8 mouse cellular contexts compared by ENCODE assay signal in genomic region chr9:116122969-116123589, GRCm38 (mm10). TPM values are rescaled to one million over a fixed set of nuclear protein-coding genes. Genes with fewer than 3 reads are reported as not detected.
DNase-seq lines count a peak whose midpoint lies in the region; ATAC-seq lines count a peak whose summit lies in the region.

No protein-coding gene starts in this region.

- no peaks in the 10 kb centered on the region for H3K27me3 ChIP-seq in neural tube, embryonic 15.5 days (replicated peaks)
- H3K27me3 ChIP-seq in liver, embryonic 11.5 days (replicated peaks; ENCODE audit: control insufficient read depth, insufficient read depth, low read length), result no peaks in the 10 kb centered on the region
- no peaks in the 10 kb centered on the region for H3K27me3 ChIP-seq in forebrain, embryonic 16.5 days (replicated peaks; ENCODE audit: control insufficient read depth, insufficient read depth, low read length)

- no peak overlapping the region for H3K4me3 ChIP-seq in neural tube, embryonic 15.5 days (replicated peaks)
- no peak overlapping the region for H3K4me3 ChIP-seq in liver, embryonic 11.5 days (ENCODE audit: low read depth, low read length)
- H3K4me3 ChIP-seq in forebrain, embryonic 16.5 days (replicated peaks; ENCODE audit: low read length), result no peak overlapping the region

- no peak for DNase-seq in frontal cortex, postnatal 14 days (ENCODE audit: low spot score in 2 of 2)
- peak; percentile 34 for DNase-seq in neural tube, embryonic 10.5 days (ENCODE audit: extremely low spot score, low spot score)
- DNase-seq in liver, embryonic 11.5 days (ENCODE audit: low spot score), result peak; percentile 54
- DNase-seq in thymus, adult 18-20 months, result peak; percentile 30 to 62
- no peak for DNase-seq in urinary bladder, postnatal 14 days (ENCODE audit: low spot score)

- no peaks in the 10 kb centered on the region for H3K9me3 ChIP-seq in neural tube, embryonic 15.5 days (replicated peaks)
- H3K9me3 ChIP-seq in liver, embryonic 11.5 days (ENCODE audit: control insufficient read depth, low read length), result no peaks in the 10 kb centered on the region
- no peaks in the 10 kb centered on the region for H3K9me3 ChIP-seq in forebrain, embryonic 16.5 days (ENCODE audit: control insufficient read depth, low read length)

- H3K4me1 ChIP-seq in neural tube, embryonic 15.5 days, result peaks cover 9% of the 10 kb centered on the region
- H3K4me1 ChIP-seq in liver, embryonic 11.5 days (replicated peaks; ENCODE audit: control insufficient read depth, insufficient read depth, low read length), result peaks cover 8% of the 10 kb centered on the region; the same call in 1 of the 2 replicates
- no peaks in the 10 kb centered on the region for H3K4me1 ChIP-seq in forebrain, embryonic 16.5 days (replicated peaks; ENCODE audit: control insufficient read depth, insufficient read depth, low read length)

- H3K9ac ChIP-seq in neural tube, embryonic 15.5 days (replicated peaks), result no peak overlapping the region
- no peak overlapping the region for H3K9ac ChIP-seq in liver, embryonic 11.5 days (ENCODE audit: low read depth, low read length)
- no peak overlapping the region for H3K9ac ChIP-seq in forebrain, embryonic 16.5 days (replicated peaks; ENCODE audit: low read depth, low read length)

- no peak overlapping the region; the same call in none of the 2 replicates for H3K27ac ChIP-seq in neural tube, embryonic 15.5 days (replicated peaks)
- peak overlapping the region; percentile 38; the same call in 1 of the 2 replicates for H3K27ac ChIP-seq in liver, embryonic 11.5 days (ENCODE audit: low read depth, low read length)
- no peak overlapping the region for H3K27ac ChIP-seq in forebrain, embryonic 16.5 days (ENCODE audit: low read length)

- H3K36me3 ChIP-seq in neural tube, embryonic 15.5 days, result no peaks in the 10 kb centered on the region
- H3K36me3 ChIP-seq in liver, embryonic 11.5 days (ENCODE audit: control insufficient read depth, insufficient read depth, low read length), result no peaks in the 10 kb centered on the region
- H3K36me3 ChIP-seq in forebrain, embryonic 16.5 days (ENCODE audit: control insufficient read depth, insufficient read depth), result no peaks in the 10 kb centered on the region

- peak; percentile 59; the same call in 1 of the 2 replicates for ATAC-seq in frontal cortex, adult (ENCODE audit: low TSS enrichment)
- ATAC-seq in neural tube, embryonic 15.5 days (ENCODE audit: low FRiP score), result no peak
- peak; percentile 60 for ATAC-seq in liver, embryonic 11.5 days (replicated peaks; ENCODE audit: low FRiP score)
- ATAC-seq in forebrain, embryonic 16.5 days, result no peak

- 68% methylated on average over 9 of the region's 9 CpGs for WGBS in neural tube, embryonic 15.5 days
- 38% methylated on average over 9 of the region's 9 CpGs for WGBS in liver, embryonic 11.5 days
- 83% methylated on average over 9 of the region's 9 CpGs for WGBS in forebrain, embryonic 16.5 days

- H3K4me2 ChIP-seq in neural tube, embryonic 15.5 days, result no peak overlapping the region
- no peak overlapping the region for H3K4me2 ChIP-seq in liver, embryonic 11.5 days
- H3K4me2 ChIP-seq in forebrain, embryonic 16.5 days (ENCODE audit: low read length), result no peak overlapping the region

RNA-seq across cellular contexts. Expression of gene Tgfbr2, which starts 52.1 kb away (rescaled TPM):
- 7.2 and 13.3 TPM in 2 replicates for polyA plus RNA-seq in neural tube, embryonic 15.5 days (2015; fragmentation: Nextera tagmentation; extraction: Ambion mirVana)
- polyA plus RNA-seq in liver, embryonic 11.5 days (2014; fragmentation: Nextera tagmentation; extraction: Ambion mirVana), result 9.5 and 10.5 TPM in 2 replicates
- polyA plus RNA-seq in forebrain, embryonic 16.5 days (2015; fragmentation: Nextera tagmentation; extraction: Ambion mirVana), result 6.5 and 8.8 TPM in 2 replicates

Comparison
In these comparisons a context has a peak if more than half of its experiments do, and no peak if none do; other contexts are left out.
1. ATAC-seq: peak in frontal cortex, adult (single experiment) and liver, embryonic 11.5 days (single experiment); none in neural tube, embryonic 15.5 days (single experiment) and forebrain, embryonic 16.5 days (single experiment).
2. DNase-seq: peak in neural tube, embryonic 10.5 days (single experiment), liver, embryonic 11.5 days (single experiment) and thymus, adult 18-20 months (2 of 2); none in frontal cortex, postnatal 14 days (0 of 2) and urinary bladder, postnatal 14 days (single experiment).